Mouse (Mus musculus) kidney, embryonic 16.5 days (tissue): ENCODE measurements around the gene Akap2. TPM values are rescaled to one million over a fixed set of nuclear protein-coding genes. Genes with fewer than 3 reads are reported as not detected.

Experiments
- ATAC-seq: fragments of 200-750 bp; cut with Nextera tagmentation; 2 replicates; pipeline ENCODE4 v1.8.0; 2017; ENCODE audit warnings: moderate TSS enrichment; ENCODE audit not compliant: low FRiP score, low TSS enrichment
- H3K27ac ChIP-seq: fragments of 300-500 bp; sonication (generic); 2 replicates; pipeline ENCODE4 v1.5.1; 2014; ENCODE audit warnings: low read length
- H3K27me3 ChIP-seq: fragments of 300-500 bp; sonication (generic); 2 replicates; pipeline ENCODE4 v1.6.1; 2014; ENCODE audit warnings: low read length, control low read depth, mixed read lengths; ENCODE audit not compliant: insufficient read depth
- H3K36me3 ChIP-seq: fragments of 300-500 bp; sonication (generic); 2 replicates; pipeline ENCODE4 v1.6.1; 2014; ENCODE audit warnings: low read length, control low read depth, mixed read lengths; ENCODE audit not compliant: insufficient read depth
- H3K4me1 ChIP-seq: fragments of 300-500 bp; sonication (generic); 2 replicates; pipeline ENCODE4 v1.6.1; 2014; ENCODE audit warnings: low read length, control low read depth, mixed read lengths; ENCODE audit not compliant: insufficient read depth
- H3K4me2 ChIP-seq: fragments of 300-500 bp; sonication (generic); replicated peaks from 2 replicates; pipeline ENCODE4 v1.6.1; 2014; ENCODE audit warnings: low read depth, low read length
- H3K4me3 ChIP-seq: fragments of 300-500 bp; sonication (generic); 2 replicates; pipeline ENCODE4 v1.5.1; 2014; ENCODE audit warnings: mild to moderate bottlenecking, low read length
- H3K9ac ChIP-seq: fragments of 300-500 bp; sonication (generic); replicated peaks from 2 replicates; pipeline ENCODE4 v1.6.1; 2014; ENCODE audit warnings: low read length
- H3K9me3 ChIP-seq: fragments of 300-500 bp; sonication (generic); 2 replicates; pipeline ENCODE4 v1.6.1; 2016; ENCODE audit warnings: low read length, control low read depth
- WGBS: fragments of 180-500 bp; shearing (Covaris S2); extraction: QIAGEN DNeasy Blood & Tissue Kit; methylation state at CpG from one replicate; pipeline ENCODE4 v1.1.7; 2014; 5-methylcytosine and 5-hydroxymethylcytosine counted together
- polyA plus RNA-seq: library from polyadenylated mRNA; unstranded; fragments of >200 nt; fragmentation: Nextera tagmentation; extraction: Ambion mirVana; gene quantifications from 2 replicates; pipeline ENCODE4 v1.2.1, GENCODE M21; 2015

The Akap2 gene
- polyA plus RNA-seq, 1 experiment from 2014 or later = 28.4 TPM

DNA sequence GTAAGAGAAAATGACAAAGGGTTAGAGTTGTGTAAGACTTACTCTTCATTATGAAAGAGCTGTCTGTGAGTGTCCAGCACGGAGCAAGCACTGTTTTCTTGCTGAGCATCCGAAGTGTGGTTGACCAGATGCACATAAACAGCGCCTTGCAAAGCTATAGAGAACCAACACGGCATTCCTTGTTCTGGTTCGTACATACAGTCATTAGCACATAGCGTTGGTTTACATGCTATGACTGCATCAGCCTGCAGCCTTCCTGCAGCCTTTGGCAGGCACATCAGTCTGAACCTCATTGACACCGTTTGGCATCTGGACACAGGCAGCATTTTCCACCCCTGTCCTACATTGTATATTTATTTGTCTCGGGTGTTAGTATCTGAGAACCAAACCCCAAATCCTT lies 98.7 kb downstream of the Akap2 start:
- no peak overlapping the region for H3K4me2 ChIP-seq
- WGBS = 89% methylated on average over 8 of the region's 8 CpGs
- H3K36me3 ChIP-seq = no peaks in the 10 kb centered on the region
- no peak for ATAC-seq
- H3K4me3 ChIP-seq = no peak overlapping the region
- H3K4me1 ChIP-seq = peaks cover 9% of the 10 kb centered on the region; the same call in 1 of the 2 replicates
- no peaks in the 10 kb centered on the region for H3K9me3 ChIP-seq
- H3K27me3 ChIP-seq = no peaks in the 10 kb centered on the region
- no peak overlapping the region for H3K9ac ChIP-seq
- H3K27ac ChIP-seq = no peak overlapping the region

DNA sequence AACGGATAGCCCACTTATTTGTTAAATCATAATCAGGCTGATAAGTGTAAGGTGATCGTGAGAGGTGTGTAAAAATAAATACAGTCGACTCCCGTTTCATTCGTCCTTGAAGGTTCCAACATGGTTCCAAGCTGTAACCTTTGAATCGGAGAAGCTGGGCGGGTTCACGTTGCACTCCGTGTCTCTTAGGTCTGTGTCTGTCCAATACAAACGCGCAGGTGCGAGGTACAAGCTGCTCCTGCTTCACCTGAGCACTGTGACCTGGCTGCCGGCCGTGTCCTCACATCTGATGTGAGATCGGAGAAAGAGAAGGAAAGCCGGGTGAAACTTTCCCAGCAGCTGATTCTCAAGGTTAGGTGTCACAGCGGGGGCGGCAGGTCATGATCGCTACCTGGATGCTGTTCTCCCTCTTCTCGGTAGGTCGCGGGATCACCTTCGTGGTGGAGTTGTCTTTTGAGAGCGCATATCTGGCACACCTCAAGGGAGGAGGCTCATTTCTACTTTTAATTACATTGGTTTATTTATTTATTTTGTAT lies 103.5 kb downstream of the Akap2 start:
- 82% methylated on average over 24 of the region's 24 CpGs for WGBS

DNA sequence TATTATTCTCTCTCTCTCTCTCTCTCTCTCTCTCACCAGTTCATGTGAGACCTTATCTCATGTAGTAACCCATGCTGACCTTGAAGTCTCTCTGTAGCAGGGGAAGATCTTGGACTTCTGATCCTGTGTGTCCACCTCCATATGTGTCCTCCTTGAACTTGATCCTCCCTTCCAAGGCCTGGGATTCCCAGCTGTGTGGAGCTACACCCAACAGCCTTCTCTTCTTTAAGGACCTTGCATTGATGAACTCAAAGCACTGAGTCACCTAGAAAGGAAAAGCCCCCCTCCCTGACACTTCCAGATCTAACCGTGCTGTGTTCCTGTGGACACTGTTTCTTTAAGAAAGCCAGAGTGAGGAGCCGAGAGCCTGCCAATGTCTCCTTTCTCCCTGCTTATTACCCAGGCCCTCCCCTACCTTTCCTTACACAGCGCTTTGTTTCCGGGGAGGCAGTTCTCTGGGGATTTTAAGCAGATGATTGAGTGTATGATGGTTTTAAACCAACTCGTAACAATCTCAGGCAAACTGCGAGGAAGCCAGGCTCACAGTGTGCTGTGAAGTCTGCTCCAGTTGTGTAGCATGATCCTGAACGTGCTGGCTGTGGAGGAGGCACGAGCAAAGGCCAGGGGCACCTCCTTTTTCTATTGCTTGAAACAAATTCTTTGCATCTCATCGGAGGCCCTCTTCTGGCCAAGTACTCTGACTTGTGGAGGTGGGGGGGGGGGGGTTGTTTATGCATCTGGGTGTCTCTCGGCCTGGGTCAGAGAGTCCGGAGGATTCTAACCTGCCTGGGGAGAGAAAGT lies 104.3 kb downstream of the Akap2 start:
- ATAC-seq = peak; percentile 31; the same call in 1 of the 2 replicates
- Histone ChIP-seq H3K27me3 (no peaks in the 10 kb centered on the region), H3K9me3 (no peaks in the 10 kb centered on the region), H3K27ac (peak overlapping the region; percentile 57; the same call in 1 of the 2 replicates), H3K4me3 (peak overlapping the region; percentile 6; the same call in 1 of the 2 replicates), H3K4me2 (peak overlapping the region; percentile 19), H3K9ac (peak overlapping the region; percentile 53), H3K36me3 (no peaks in the 10 kb centered on the region), H3K4me1 (peaks cover 19% of the 10 kb centered on the region)
- 7% methylated on average over 11 of the region's 11 CpGs for WGBS

More for the DNA sequence above, 103.5 kb downstream of the Akap2 start:
- no peaks in the 10 kb centered on the region for H3K27me3 ChIP-seq
- H3K9me3 ChIP-seq = no peaks in the 10 kb centered on the region
- H3K4me3 ChIP-seq = no peak overlapping the region
- H3K4me1 ChIP-seq = peaks cover 19% of the 10 kb centered on the region
- H3K9ac ChIP-seq = no peak overlapping the region
- ATAC-seq = no peak
- H3K4me2 ChIP-seq = no peak overlapping the region
- no peaks in the 10 kb centered on the region for H3K36me3 ChIP-seq
- no peak overlapping the region for H3K27ac ChIP-seq

DNA sequence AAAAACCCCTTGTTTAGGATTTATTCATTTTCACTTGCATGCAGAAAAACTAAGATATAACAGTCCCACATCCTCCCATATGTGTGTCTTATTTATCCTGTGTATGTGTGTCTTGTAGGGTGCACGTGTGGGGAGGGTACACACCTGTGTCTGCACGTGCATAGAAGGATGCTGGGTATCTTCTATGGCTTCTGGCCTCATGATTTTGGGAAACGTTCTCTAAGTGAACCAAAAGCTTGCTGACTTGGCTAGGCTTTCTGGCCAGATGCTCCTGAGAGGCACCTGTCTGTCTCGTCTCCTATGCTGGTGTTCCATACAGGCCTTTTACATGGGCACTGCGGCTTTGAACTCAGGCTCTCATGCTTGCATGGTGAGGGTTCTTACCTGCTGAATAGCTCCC lies 105.2 kb downstream of the Akap2 start:
- ATAC-seq = no peak
- H3K36me3 ChIP-seq = no peaks in the 10 kb centered on the region
- H3K9ac ChIP-seq = no peak overlapping the region
- H3K4me3 ChIP-seq = no peak overlapping the region
- no peak overlapping the region for H3K4me2 ChIP-seq
- peaks cover 19% of the 10 kb centered on the region for H3K4me1 ChIP-seq
- 91% methylated on average over 5 of the region's 5 CpGs for WGBS
- H3K27ac ChIP-seq = no peak overlapping the region
- H3K27me3 ChIP-seq = no peaks in the 10 kb centered on the region
- no peaks in the 10 kb centered on the region for H3K9me3 ChIP-seq

DNA sequence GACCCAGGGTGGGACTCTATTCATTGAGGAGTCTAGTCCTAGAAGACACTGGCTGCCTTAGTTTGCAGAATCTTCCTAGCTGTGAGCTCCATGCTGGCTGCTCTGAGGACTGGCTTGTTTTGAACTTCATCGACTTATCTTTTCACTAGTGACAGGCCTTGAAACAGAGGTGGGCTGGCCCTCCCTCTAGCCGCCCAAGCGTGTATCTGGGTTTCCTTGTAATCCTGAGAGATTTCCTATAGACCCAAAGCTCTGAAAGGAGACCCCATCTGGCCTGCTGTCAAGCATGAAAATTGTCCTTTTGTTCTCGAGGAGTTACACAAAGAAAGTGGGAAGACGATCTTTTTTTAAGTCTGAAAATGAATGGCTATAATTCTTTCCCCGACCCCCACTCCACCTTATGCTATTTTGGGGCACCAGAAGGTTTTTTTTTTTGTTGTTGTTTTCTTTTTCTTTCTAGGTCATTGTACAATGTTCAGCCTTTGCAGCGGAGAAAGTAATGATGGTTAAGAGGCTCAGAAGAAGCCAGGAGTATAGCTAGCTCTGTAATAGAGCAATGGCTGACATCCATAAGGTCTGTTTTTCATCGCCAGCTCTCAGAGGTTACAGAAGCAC lies 107.3 kb downstream of the Akap2 start:
- Histone ChIP-seq H3K27ac (no peak overlapping the region), H3K9ac (no peak overlapping the region), H3K4me1 (peaks cover 19% of the 10 kb centered on the region), H3K36me3 (no peaks in the 10 kb centered on the region), H3K27me3 (no peaks in the 10 kb centered on the region), H3K4me2 (no peak overlapping the region), H3K4me3 (no peak overlapping the region), H3K9me3 (no peaks in the 10 kb centered on the region)
- ATAC-seq = no peak
- WGBS = 30% methylated on average over 8 of the region's 8 CpGs

DNA sequence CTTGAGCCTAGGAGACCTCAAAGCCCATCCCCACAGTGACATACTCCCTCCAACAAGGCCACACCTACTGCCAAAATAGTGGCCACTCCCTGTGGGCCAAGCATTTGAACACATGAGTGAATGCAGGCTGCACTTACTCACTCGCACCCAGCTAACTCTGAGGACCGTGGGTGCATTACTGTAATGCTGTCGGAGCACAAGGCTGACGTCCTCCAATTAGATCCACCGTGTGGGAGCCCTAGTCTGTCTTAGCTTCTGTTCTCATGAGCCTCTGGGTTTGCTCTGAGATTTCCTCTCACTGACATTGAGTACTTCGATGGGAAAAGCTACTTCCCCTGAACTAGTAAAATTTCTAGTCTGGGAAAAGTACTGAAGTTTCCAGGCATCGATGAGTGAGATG lies 108.8 kb downstream of the Akap2 start:
- H3K36me3 ChIP-seq = no peaks in the 10 kb centered on the region
- H3K9ac ChIP-seq = no peak overlapping the region
- H3K9me3 ChIP-seq = no peaks in the 10 kb centered on the region
- H3K4me3 ChIP-seq = no peak overlapping the region
- H3K4me2 ChIP-seq = no peak overlapping the region
- no peak overlapping the region for H3K27ac ChIP-seq
- no peaks in the 10 kb centered on the region for H3K27me3 ChIP-seq
- ATAC-seq = no peak
- H3K4me1 ChIP-seq = peaks cover 19% of the 10 kb centered on the region
- 79% methylated on average over 7 of the region's 7 CpGs for WGBS

DNA sequence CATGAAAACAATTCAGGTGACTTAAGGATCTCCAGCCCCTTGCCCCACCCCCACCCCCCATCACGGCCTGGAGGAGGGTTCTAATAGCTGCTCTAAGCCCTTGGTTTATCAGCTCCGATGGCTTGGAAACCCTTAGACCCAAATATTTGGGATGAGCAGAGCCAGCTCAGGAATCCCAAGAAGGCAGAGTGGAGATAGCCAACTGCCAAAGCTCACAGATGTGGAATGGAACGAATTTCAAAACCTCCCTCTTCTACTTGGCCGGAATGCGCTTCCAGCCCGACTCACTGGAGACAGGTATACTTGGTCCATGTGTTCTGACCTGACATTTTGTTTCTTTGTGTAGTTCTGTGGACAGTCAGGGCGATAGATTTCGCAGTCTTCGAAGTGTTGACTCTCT lies 111.7 kb downstream of the Akap2 start:
- H3K4me3 ChIP-seq = no peak overlapping the region
- H3K36me3 ChIP-seq = no peaks in the 10 kb centered on the region
- H3K27me3 ChIP-seq = no peaks in the 10 kb centered on the region
- WGBS = 77% methylated on average over 9 of the region's 9 CpGs
- no peak for ATAC-seq
- no peak overlapping the region for H3K9ac ChIP-seq
- H3K27ac ChIP-seq = no peak overlapping the region
- H3K9me3 ChIP-seq = no peaks in the 10 kb centered on the region
- no peak overlapping the region for H3K4me2 ChIP-seq
- peaks cover 25% of the 10 kb centered on the region for H3K4me1 ChIP-seq

DNA sequence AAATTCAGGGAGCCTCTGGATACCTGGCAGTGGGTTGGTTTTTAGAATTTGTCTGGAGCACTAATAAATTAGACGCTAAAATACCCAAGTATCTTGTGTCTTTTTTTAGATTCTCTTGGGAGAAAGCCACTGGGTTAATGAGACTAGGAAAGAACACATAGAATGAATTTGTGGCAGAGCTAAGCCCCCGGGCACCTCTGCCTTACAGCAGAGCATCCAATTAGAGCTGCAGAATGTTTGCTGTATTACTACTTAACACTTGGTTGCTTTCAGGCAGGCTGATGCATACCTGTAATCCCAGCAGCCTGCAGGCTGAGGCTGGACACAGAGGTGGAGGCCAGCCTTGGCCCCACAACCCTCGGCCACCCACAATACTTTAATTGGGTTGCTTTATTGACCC lies 112.3 kb downstream of the Akap2 start:
- Histone ChIP-seq H3K4me2 (no peak overlapping the region), H3K4me1 (peaks cover 21% of the 10 kb centered on the region), H3K36me3 (no peaks in the 10 kb centered on the region), H3K27ac (no peak overlapping the region), H3K9ac (no peak overlapping the region), H3K4me3 (no peak overlapping the region), H3K27me3 (no peaks in the 10 kb centered on the region), H3K9me3 (no peaks in the 10 kb centered on the region)
- 69% methylated on average over 3 of the region's 3 CpGs for WGBS
- no peak for ATAC-seq

DNA sequence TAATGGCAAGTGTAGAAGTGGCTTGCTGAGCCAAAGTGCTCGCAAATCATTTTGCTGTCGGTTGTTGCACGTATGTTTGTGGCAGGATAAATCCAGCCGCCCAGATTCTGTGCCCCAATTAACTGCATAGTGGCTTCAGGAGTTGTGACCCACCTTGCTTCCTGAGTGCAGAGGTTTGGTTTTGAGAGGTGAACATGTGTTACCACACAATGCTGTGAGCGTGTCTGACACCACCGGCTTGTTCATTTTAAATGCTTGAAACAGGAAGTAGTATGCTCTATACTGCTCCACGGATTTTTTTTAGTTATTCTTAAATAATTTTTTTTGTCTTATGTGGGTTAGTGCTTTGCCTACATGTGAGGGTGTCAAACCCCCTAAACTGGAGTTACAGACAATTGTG lies 114.9 kb downstream of the Akap2 start:
- no peaks in the 10 kb centered on the region for H3K27me3 ChIP-seq
- H3K4me3 ChIP-seq = no peak overlapping the region
- H3K36me3 ChIP-seq = no peaks in the 10 kb centered on the region
- no peak overlapping the region for H3K9ac ChIP-seq
- no peak overlapping the region for H3K27ac ChIP-seq
- no peaks in the 10 kb centered on the region for H3K9me3 ChIP-seq
- H3K4me2 ChIP-seq = no peak overlapping the region
- H3K4me1 ChIP-seq = peaks cover 20% of the 10 kb centered on the region
- no peak for ATAC-seq
- WGBS = 31% methylated on average over 7 of the region's 7 CpGs

DNA sequence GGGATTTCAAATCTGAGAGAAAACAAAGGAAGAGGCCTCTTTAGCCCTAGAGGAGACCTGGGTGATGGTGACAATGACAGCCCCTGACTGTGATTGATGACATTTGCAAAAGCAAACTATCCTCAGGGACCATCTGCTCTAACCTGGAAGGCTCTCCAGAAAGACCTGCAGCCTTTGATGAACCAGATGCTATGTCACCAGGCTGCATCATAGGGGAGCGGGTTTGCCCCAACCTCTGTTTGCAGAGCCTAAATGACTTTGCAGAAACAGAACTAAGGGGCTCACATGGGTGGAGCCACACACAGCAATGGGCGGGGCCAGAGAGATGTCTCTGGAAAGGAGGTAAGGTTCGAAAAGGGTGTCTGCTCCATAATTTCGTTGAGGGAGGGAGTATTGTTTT lies 115.6 kb downstream of the Akap2 start:
- no peak overlapping the region for H3K4me3 ChIP-seq
- H3K36me3 ChIP-seq = no peaks in the 10 kb centered on the region
- no peak for ATAC-seq
- no peaks in the 10 kb centered on the region for H3K27me3 ChIP-seq
- no peak overlapping the region for H3K4me2 ChIP-seq
- H3K4me1 ChIP-seq = peaks cover 20% of the 10 kb centered on the region
- H3K9me3 ChIP-seq = no peaks in the 10 kb centered on the region
- WGBS = 69% methylated on average over 4 of the region's 4 CpGs
- H3K27ac ChIP-seq = no peak overlapping the region
- H3K9ac ChIP-seq = no peak overlapping the region
